Mouse (Mus musculus): ENCODE results near the gene Skap2.

- no peak for TF ChIP-seq MYOD1 (IDR thresholded peaks at IDR 0.05; ENCODE audit: control insufficient read depth in 1 of 3, insufficient read length in 2 of 3, low read depth in 2 of 3)
- TF ChIP-seq POLR2A (IDR thresholded peaks at IDR 0.05; ENCODE audit: insufficient read length, low read depth): no peak
- no peak for TF ChIP-seq MAX (IDR thresholded peaks at IDR 0.05; ENCODE audit: low read depth)
- TF ChIP-seq CEBPB (IDR thresholded peaks at IDR 0.05; ENCODE audit: insufficient read depth, poor library complexity, severe bottlenecking): no peak
- TF ChIP-seq REST (IDR thresholded peaks at IDR 0.05; ENCODE audit: insufficient read depth, insufficient read length): no peak
- TF ChIP-seq USF1 (IDR thresholded peaks at IDR 0.05; ENCODE audit: low read depth): no peak
- no peak for TF ChIP-seq TCF12 (IDR thresholded peaks at IDR 0.05; ENCODE audit: insufficient read depth, poor library complexity, severe bottlenecking)
- no peak for TF ChIP-seq E2F4 (IDR thresholded peaks at IDR 0.05; ENCODE audit: insufficient read depth)
Observed at GRCm38 (mm10) chr6:52050062-52050461, 37.7 kb upstream of the Skap2 start.

Measured in myocyte (in vitro differentiated cells).